Mouse (Mus musculus): ENCODE results near the gene Nebl.

- TF ChIP-seq CTCF (IDR thresholded peaks at IDR 0.05; ENCODE audit: low read depth) (no peak), EP300 (IDR thresholded peaks at IDR 0.05; ENCODE audit: low read depth) (no peak)
Observed at GRCm38 (mm10) chr2:17525211-17525610, 206.1 kb downstream of the Nebl start.

Data from liver, postnatal 0 days (tissue).